Comparison of ENCODE assay signal across 22 mouse cellular contexts in the genomic region with DNA sequence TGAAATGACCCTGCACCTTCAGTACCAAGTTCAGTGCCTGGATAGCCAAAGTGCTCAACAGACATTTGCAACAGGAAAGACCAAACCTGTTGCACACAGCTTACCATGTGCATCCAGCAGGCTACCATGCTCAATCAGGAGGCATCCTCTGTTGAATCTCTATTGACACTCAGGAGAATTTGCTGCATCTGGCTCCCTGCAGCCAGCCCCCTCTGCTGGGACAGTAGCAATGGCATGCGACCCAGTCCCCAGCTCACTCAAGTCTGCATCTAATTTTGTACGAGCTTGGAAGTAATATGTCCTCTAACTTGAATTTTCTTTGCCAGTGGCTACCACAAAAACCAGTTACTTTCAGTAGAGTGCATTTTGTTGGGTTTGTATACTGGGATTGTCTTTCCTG.
"Had no signal": no experiment of that assay in that cellular context is flagged by ENCODE, and none has a peak within 500 bp of the region (broad histone marks: within the 10 kb centered on the region; RNA-seq: fewer than 3 reads in every experiment).

No protein-coding gene starts in this region.

- ATAC-seq: liver, postnatal 0 days; midbrain, embryonic 13.5 days; midbrain, embryonic 16.5 days had no signal

- H3K9me3 ChIP-seq: limb, embryonic 12.5 days; limb, embryonic 15.5 days; lung, embryonic 15.5 days; midbrain, embryonic 13.5 days; neural tube, embryonic 13.5 days; stomach, embryonic 15.5 days had no signal

- H3K4me2 ChIP-seq: limb, embryonic 12.5 days; limb, embryonic 15.5 days; liver, embryonic 11.5 days; lung, embryonic 15.5 days; midbrain, embryonic 13.5 days; neural tube, embryonic 13.5 days; stomach, embryonic 15.5 days had no signal

- H3K9ac ChIP-seq: limb, embryonic 12.5 days; limb, embryonic 15.5 days; liver, embryonic 14.5 days; liver, postnatal 0 days; lung, embryonic 15.5 days; midbrain, embryonic 13.5 days; neural tube, embryonic 13.5 days; stomach, embryonic 15.5 days had no signal

- DNase-seq: kidney, adult 2 months; kidney, postnatal 14 days; kidney, postnatal 4 days; left cerebral cortex, postnatal 4 days; liver, postnatal 0 days; lung, postnatal 10 days; retina, postnatal 1 day; right cerebral cortex, postnatal 25 days; spleen, adult 18-20 months; thymus, adult 18-20 months; thymus, postnatal 36 days had no signal

- H3K4me1 ChIP-seq: limb, embryonic 15.5 days; midbrain, embryonic 13.5 days; neural tube, embryonic 13.5 days had no signal

- H3K36me3 ChIP-seq: limb, embryonic 12.5 days; limb, embryonic 15.5 days; lung, embryonic 15.5 days; midbrain, embryonic 13.5 days; neural tube, embryonic 13.5 days; stomach, embryonic 15.5 days had no signal

- H3K4me3 ChIP-seq: limb, embryonic 12.5 days; limb, embryonic 15.5 days; lung, embryonic 15.5 days; midbrain, embryonic 13.5 days; myocyte; neural tube, embryonic 13.5 days; stomach, embryonic 15.5 days had no signal

- H3K27me3 ChIP-seq: limb, embryonic 15.5 days; lung, embryonic 15.5 days; midbrain, embryonic 13.5 days; stomach, embryonic 15.5 days had no signal

- H3K27ac ChIP-seq: limb, embryonic 12.5 days; limb, embryonic 15.5 days; liver, embryonic 14.5 days; lung, embryonic 15.5 days; macrophage; midbrain, embryonic 13.5 days; neural tube, embryonic 13.5 days; stomach, embryonic 15.5 days had no signal
